Mouse (Mus musculus): ENCODE measurements at regions not wholly inside any gene's neighbourhood (a gene's known extent, or its start where the extent isn't known, plus 50 kb on each side); places are given as distances from the start of the nearest gene placed in this dataset.
A peak's percentile ranks its signal among the peaks of the same experiment; 100 is the strongest.

- DNase-seq, result peak; percentile 19
These were observed 94.9 kb upstream of the St8sia4 start for GRCm38 (mm10) chr1:95762244-95762643.

GRCm38 (mm10) chr1:95754071-95754915, 86.9 kb upstream of the St8sia4 start:
- no peak for DNase-seq

GRCm38 (mm10) chr1:95753517-95753916, 86.1 kb upstream of the St8sia4 start:
- DNase-seq, result no peak

GRCm38 (mm10) chr1:95748940-95749339, 81.6 kb upstream of the St8sia4 start:
- no peak for DNase-seq

- DNase-seq, result no peak
These were observed 79.9 kb upstream of the St8sia4 start for GRCm38 (mm10) chr1:95747287-95747686.

- DNase-seq, result no peak
These were observed 77.1 kb upstream of the St8sia4 start for GRCm38 (mm10) chr1:95744446-95744845.

- no peak for DNase-seq
These were observed 76.0 kb upstream of the St8sia4 start for GRCm38 (mm10) chr1:95743334-95743733.

GRCm38 (mm10) chr1:95719449-95719848, 52.1 kb upstream of the St8sia4 start:
- no peak for DNase-seq

- no peak for DNase-seq
These were observed 51.4 kb upstream of the St8sia4 start for GRCm38 (mm10) chr1:95718794-95719193.

Data from gastrocnemius, postnatal 25 days (tissue).